Mouse (Mus musculus) liver, embryonic 14.5 days (tissue): ENCODE data around the gene Fgfr2. TPM values are rescaled to one million over a fixed set of nuclear protein-coding genes. Genes with fewer than 3 reads are reported as not detected.

ENCODE experiments used
- ATAC-seq: fragments of 200-750 bp; cut with Nextera tagmentation; 2 replicates; pipeline ENCODE4 v1.8.0; 2017; ENCODE audit warnings: moderate number of reproducible peaks, mild to moderate bottlenecking, moderate library complexity; ENCODE audit not compliant: insufficient read depth
- DNase-seq, 3 experiments: peaks; one replicate each; pipeline ENCODE4 v3.0.0-alpha.2; 2012 to 2013; ENCODE audit warnings: low read depth in 3 of 3, low spot score in 3 of 3
- H3K27ac ChIP-seq: fragments of 300-500 bp; sonication (generic); 2 replicates; pipeline ENCODE4 v1.5.1; 2014; ENCODE audit warnings: moderate library complexity, mild to moderate bottlenecking, control low read depth, inconsistent platforms
- H3K27me3 ChIP-seq: fragments of 300-500 bp; sonication (generic); 2 replicates; pipeline ENCODE4 v1.6.1; 2014; ENCODE audit warnings: mild to moderate bottlenecking, low read length, moderate library complexity; ENCODE audit not compliant: control insufficient read depth, insufficient read depth
- H3K36me3 ChIP-seq: fragments of 300-500 bp; sonication (generic); replicated peaks from 2 replicates; pipeline ENCODE4 v1.6.1; 2014; ENCODE audit warnings: low read depth; ENCODE audit not compliant: control insufficient read depth, insufficient read depth
- H3K4me1 ChIP-seq, 2 experiments: fragments of 200-500 bp in 1 of 2; fragments of 300-500 bp in 1 of 2; sonication (generic) in 1 of 2; replicated peaks; 2 replicates each; pipeline ENCODE4 v1.6.1; 2012 to 2014; ENCODE audit warnings: antibody characterized with exemption in 1 of 2, inconsistent platforms in 1 of 2, low read length in 1 of 2; ENCODE audit not compliant: control insufficient read depth in 2 of 2, insufficient read depth in 2 of 2
- H3K4me2 ChIP-seq: fragments of 300-500 bp; sonication (generic); 2 replicates; pipeline ENCODE4 v1.6.1; 2014; ENCODE audit warnings: low read depth, mild to moderate bottlenecking, control low read depth, moderate library complexity
- H3K4me3 ChIP-seq, 2 experiments: fragments of 200-500 bp in 1 of 2; fragments of 300-500 bp in 1 of 2; sonication (generic) in 1 of 2; 2 replicates each; pipeline ENCODE4 v1.5.1; 2012 to 2014; ENCODE audit warnings: low read depth in 2 of 2, low read length in 2 of 2, mild to moderate bottlenecking in 2 of 2, control low read depth in 1 of 2, inconsistent platforms in 1 of 2, moderate library complexity in 1 of 2; ENCODE audit not compliant: insufficient read depth in 1 of 2
- H3K9ac ChIP-seq: fragments of 300-500 bp; sonication (generic); replicated peaks from 2 replicates; pipeline ENCODE4 v1.6.1; 2014; ENCODE audit warnings: mild to moderate bottlenecking, control low read depth, moderate library complexity
- H3K9me3 ChIP-seq: fragments of 300-500 bp; sonication (generic); 2 replicates; pipeline ENCODE4 v1.6.1; 2016; ENCODE audit warnings: low read length, mixed read lengths; ENCODE audit not compliant: control insufficient read depth
- CTCF ChIP-seq: IDR thresholded peaks from 2 replicates; pipeline ENCODE4 v1.5.1; 2016; ENCODE audit warnings: antibody characterized with exemption, low read depth, control low read depth
- EP300 ChIP-seq: IDR thresholded peaks from 2 replicates; pipeline ENCODE4 v1.6.1; 2016; ENCODE audit warnings: antibody characterized with exemption, low read depth
- WGBS: fragments of 180-500 bp; shearing (Covaris S2); extraction: QIAGEN DNeasy Blood & Tissue Kit; methylation state at CpG from one replicate; pipeline ENCODE4 v1.1.7; 2014; ENCODE audit not compliant: insufficient replicate concordance; 5-methylcytosine and 5-hydroxymethylcytosine counted together
- polyA plus RNA-seq, 2 experiments: library from polyadenylated mRNA; depleted of rRNA in 1 of 2; stranded (reverse) in 1 of 2; unstranded in 1 of 2; fragments of >200 nt; fragmentation: Nextera tagmentation in 1 of 2; extraction: Ambion mirVana in 1 of 2; gene quantifications; 2 replicates each; pipeline versions ENCODE4 v1.2.1 to v1.2.3; 2012 to 2014

Gene Fgfr2
- polyA plus RNA-seq, 2 experiments: 7.9 to 8.8 TPM

DNA sequence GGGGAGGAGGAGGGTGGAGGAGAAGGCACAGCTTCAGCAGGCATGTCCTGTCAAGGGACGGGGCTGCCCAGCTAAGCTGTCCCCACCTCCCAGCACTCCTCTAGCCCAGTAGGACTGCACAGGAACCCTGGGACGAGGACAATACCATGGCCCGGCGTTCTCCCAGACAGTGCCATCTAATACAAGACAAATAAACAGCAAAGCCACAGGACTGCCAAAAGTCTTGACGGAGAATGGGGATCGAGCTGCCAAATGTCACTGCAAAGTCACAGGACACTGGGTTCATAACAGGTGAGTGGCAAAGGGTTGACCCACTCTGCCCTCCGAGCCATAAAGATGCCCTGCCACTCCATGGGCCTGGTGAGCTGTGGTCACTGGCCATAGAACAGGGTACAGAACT is 2874.7 kb downstream of the Fgfr2 start:
- Histone ChIP-seq H3K4me1 (no peaks in the 10 kb centered on the region; a peak in 1 of 4 replicates), H3K27me3 (no peaks in the 10 kb centered on the region), H3K36me3 (no peaks in the 10 kb centered on the region), H3K9ac (no peak overlapping the region), H3K27ac (no peak overlapping the region), H3K4me2 (no peak overlapping the region), H3K9me3 (no peaks in the 10 kb centered on the region), H3K4me3 (no peak overlapping the region)
- WGBS: 55% methylated on average over 7 of the region's 7 CpGs
- DNase-seq (no peak), ATAC-seq (no peak)
- no peak for TF ChIP-seq EP300
- no peak for TF ChIP-seq CTCF

- Histone ChIP-seq H3K4me2 (no peak overlapping the region), H3K9ac (no peak overlapping the region), H3K27ac (no peak overlapping the region), H3K36me3 (no peaks in the 10 kb centered on the region), H3K9me3 (no peaks in the 10 kb centered on the region), H3K4me1 (no peaks in the 10 kb centered on the region; a peak in 1 of 4 replicates), H3K27me3 (no peaks in the 10 kb centered on the region), H3K4me3 (no peak overlapping the region)
- ATAC-seq: no peak
- DNase-seq: no peak
- WGBS: 61% methylated on average over 10 of the region's 10 CpGs
- TF ChIP-seq EP300 (no peak), CTCF (no peak)
These were observed 2875.3 kb downstream of the Fgfr2 start for GRCm38 (mm10) chr7:130247831-130248230.

- H3K27me3 ChIP-seq: no peaks in the 10 kb centered on the region
- ATAC-seq: no peak
- H3K4me1 ChIP-seq: no peaks in the 10 kb centered on the region; a peak in 1 of 4 replicates
- no peak for TF ChIP-seq EP300
- TF ChIP-seq CTCF: no peak
- no peak overlapping the region for H3K27ac ChIP-seq
- 67% methylated on average over 7 of the region's 7 CpGs for WGBS
- no peaks in the 10 kb centered on the region for H3K9me3 ChIP-seq
- H3K4me3 ChIP-seq: no peak overlapping the region
- no peak overlapping the region for H3K9ac ChIP-seq
- no peak overlapping the region for H3K4me2 ChIP-seq
- H3K36me3 ChIP-seq: no peaks in the 10 kb centered on the region
- DNase-seq: no peak
These were observed 2876.7 kb downstream of the Fgfr2 start for GRCm38 (mm10) chr7:130246483-130246882.

DNA sequence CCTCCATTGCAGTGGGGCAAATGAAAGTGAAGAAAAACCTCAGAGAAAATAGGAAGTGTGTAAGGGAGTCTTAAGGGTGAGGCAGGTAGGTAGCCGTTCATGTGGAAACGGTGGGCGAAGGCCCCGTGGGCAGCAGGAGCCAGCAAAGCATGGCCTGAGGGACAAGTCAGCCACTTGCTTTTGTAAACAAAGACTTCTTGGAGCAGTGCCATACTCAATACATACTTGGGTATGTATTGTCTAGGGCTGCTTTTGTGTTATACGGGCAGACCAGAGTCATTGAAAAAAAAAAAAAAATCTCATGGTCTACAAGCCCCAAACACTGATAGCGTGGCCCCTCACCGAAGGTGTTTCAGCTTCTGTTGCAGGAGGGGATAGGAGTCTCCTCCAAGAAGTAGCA is 2878.6 kb downstream of the Fgfr2 start:
- Histone ChIP-seq H3K4me3 (no peak overlapping the region), H3K27ac (no peak overlapping the region), H3K4me1 (no peaks in the 10 kb centered on the region; a peak in 1 of 4 replicates), H3K4me2 (no peak overlapping the region), H3K27me3 (no peaks in the 10 kb centered on the region), H3K9ac (no peak overlapping the region), H3K36me3 (no peaks in the 10 kb centered on the region), H3K9me3 (no peaks in the 10 kb centered on the region)
- WGBS: 67% methylated on average over 7 of the region's 7 CpGs
- no peak for ATAC-seq
- TF ChIP-seq EP300 (no peak), CTCF (no peak)
- DNase-seq: no peak

DNA sequence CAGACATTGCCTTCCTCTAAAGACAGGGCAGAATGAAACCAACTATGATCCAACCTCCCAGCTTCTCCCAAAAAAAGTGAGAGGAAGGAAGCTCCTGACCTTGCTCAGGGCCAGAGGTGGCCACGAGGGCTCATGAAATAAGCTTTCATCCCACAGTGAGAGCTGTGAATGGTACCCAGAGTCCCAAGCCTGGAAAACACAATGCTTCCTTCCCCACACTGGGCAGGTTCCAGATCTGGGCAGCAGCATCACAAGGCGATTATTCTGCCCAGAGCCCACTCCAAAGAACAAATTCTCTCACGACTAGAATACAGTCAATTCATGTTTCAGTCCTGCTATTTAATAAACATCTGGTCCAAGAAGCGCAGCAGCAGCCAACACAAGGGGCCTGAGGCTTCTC is 2879.3 kb downstream of the Fgfr2 start:
- ATAC-seq (no peak), DNase-seq (no peak)
- no peaks in the 10 kb centered on the region; a peak in 1 of 4 replicates for H3K4me1 ChIP-seq
- no peaks in the 10 kb centered on the region for H3K27me3 ChIP-seq
- 43% methylated on average over 4 of the region's 4 CpGs for WGBS
- H3K4me2 ChIP-seq: no peak overlapping the region
- H3K4me3 ChIP-seq: no peak overlapping the region
- no peaks in the 10 kb centered on the region for H3K9me3 ChIP-seq
- H3K36me3 ChIP-seq: no peaks in the 10 kb centered on the region
- no peak overlapping the region for H3K27ac ChIP-seq
- TF ChIP-seq EP300 (no peak), CTCF (no peak)
- H3K9ac ChIP-seq: no peak overlapping the region

- no peak overlapping the region for H3K4me3 ChIP-seq
- H3K4me2 ChIP-seq: no peak overlapping the region
- H3K27ac ChIP-seq: no peak overlapping the region
- H3K36me3 ChIP-seq: no peaks in the 10 kb centered on the region
- ATAC-seq: no peak
- no peaks in the 10 kb centered on the region; a peak in 1 of 4 replicates for H3K4me1 ChIP-seq
- no peak for TF ChIP-seq EP300
- TF ChIP-seq CTCF: no peak
- 68% methylated on average over 9 of the region's 9 CpGs for WGBS
- H3K9me3 ChIP-seq: no peaks in the 10 kb centered on the region
- no peak overlapping the region for H3K9ac ChIP-seq
- no peaks in the 10 kb centered on the region for H3K27me3 ChIP-seq
- no peak for DNase-seq
These were observed 2883.0 kb downstream of the Fgfr2 start for GRCm38 (mm10) chr7:130240191-130240590.
